Mouse (Mus musculus): ENCODE data around the gene P2ry12.

- TF ChIP-seq POLR2A (IDR thresholded peaks at IDR 0.05; ENCODE audit: low read depth, low read length) (no peak), CTCF (IDR thresholded peaks at IDR 0.05; ENCODE audit: extremely low read depth, insufficient read length, insufficient replicate concordance, low read depth, low read length) (no peak)
Measured at GRCm38 (mm10) chr3:59290551-59290950, 27.9 kb upstream of the P2ry12 start.

Data from small intestine, adult 2 months (tissue).